Comparison of ENCODE assay signal across 22 mouse cellular contexts in genomic region chr17:83871354-83871753, GRCm38 (mm10). TPM values are rescaled to one million over a fixed set of nuclear protein-coding genes. Genes with fewer than 3 reads are reported as not detected.
A peak's percentile ranks its signal among the peaks of the same experiment; 100 is the strongest.
DNase-seq lines count a peak whose midpoint lies in the region; ATAC-seq lines count a peak whose summit lies in the region.
"Had no signal": no experiment of that assay in that cellular context is flagged by ENCODE, and none has a peak within 500 bp of the region (broad histone marks: within the 10 kb centered on the region; RNA-seq: fewer than 3 reads in every experiment).

No protein-coding gene starts in this region.

- no peaks in the 10 kb centered on the region for H3K36me3 ChIP-seq in liver, embryonic 13.5 days
- H3K36me3 ChIP-seq in splenic B cell, adult 2 months (ENCODE audit: control insufficient read depth, insufficient read depth, low read length, poor library complexity, severe bottlenecking) = no peaks in the 10 kb centered on the region
- H3K36me3 ChIP-seq in forebrain, embryonic 15.5 days = no peaks in the 10 kb centered on the region
- H3K36me3 ChIP-seq: embryonic facial prominence, embryonic 10.5 days; hindbrain, embryonic 12.5 days had no signal

- no peak overlapping the region for H3K27ac ChIP-seq in liver, embryonic 13.5 days
- H3K27ac ChIP-seq in forebrain, embryonic 15.5 days (replicated peaks) = no peak overlapping the region
- H3K27ac ChIP-seq: embryonic facial prominence, embryonic 10.5 days; forebrain, embryonic 13.5 days; hindbrain, embryonic 12.5 days; hindbrain, postnatal 0 days had no signal

- peak; percentile 11 for DNase-seq in liver, embryonic 13.5 days
- no peak for DNase-seq in liver
- peak; percentile 24 for DNase-seq in CD4-positive helper T cell, adult 2 months (ENCODE audit: low read depth, low spot score)
- peak; percentile 80 for DNase-seq in R1 (ENCODE audit: low read depth, low spot score)
- peak; percentile 50 for DNase-seq in splenic B cell, adult 2 months (ENCODE audit: low read depth, low spot score)
- no peak for DNase-seq in frontal cortex, postnatal 14 days (ENCODE audit: low spot score in 2 of 2)
- DNase-seq in gastrocnemius, postnatal 25 days = no peak
- DNase-seq: adrenal gland, adult 8-10 months; adrenal gland, postnatal 36 days; cerebellum, adult 2 months; cerebellum, postnatal 10 days; heart, postnatal 10 days; heart, postnatal 4 days; kidney, adult 2 months had no signal

- no peak overlapping the region for H3K4me3 ChIP-seq in liver, embryonic 13.5 days (replicated peaks)
- H3K4me3 ChIP-seq in forebrain, embryonic 15.5 days = no peak overlapping the region
- H3K4me3 ChIP-seq: embryonic facial prominence, embryonic 10.5 days; forebrain, embryonic 13.5 days; hindbrain, embryonic 12.5 days had no signal

- no peaks in the 10 kb centered on the region for H3K9me3 ChIP-seq in liver, embryonic 13.5 days (replicated peaks)
- no peaks in the 10 kb centered on the region for H3K9me3 ChIP-seq in forebrain, embryonic 15.5 days
- H3K9me3 ChIP-seq: hindbrain, embryonic 12.5 days had no signal

- H3K27me3 ChIP-seq in liver, embryonic 13.5 days = no peaks in the 10 kb centered on the region
- no peaks in the 10 kb centered on the region for H3K27me3 ChIP-seq in splenic B cell, adult 2 months (ENCODE audit: control insufficient read depth, insufficient read depth, low read length, poor library complexity, severe bottlenecking)
- no peaks in the 10 kb centered on the region for H3K27me3 ChIP-seq in forebrain, embryonic 15.5 days
- H3K27me3 ChIP-seq: forebrain, embryonic 13.5 days; hindbrain, embryonic 12.5 days; Patski had no signal

- H3K9ac ChIP-seq in liver, embryonic 13.5 days = no peak overlapping the region
- no peak overlapping the region for H3K9ac ChIP-seq in forebrain, embryonic 15.5 days (replicated peaks)
- H3K9ac ChIP-seq: forebrain, embryonic 13.5 days; hindbrain, embryonic 12.5 days had no signal

- WGBS in liver, embryonic 13.5 days (ENCODE audit: insufficient replicate concordance) = 60% methylated on average over 5 of the region's 5 CpGs
- WGBS in forebrain, embryonic 15.5 days = 80% methylated on average over 5 of the region's 5 CpGs

- peak; percentile 27; the same call in 1 of the 2 replicates for ATAC-seq in liver, embryonic 13.5 days (ENCODE audit: low read depth)
- no peak for ATAC-seq in forebrain, embryonic 15.5 days (replicated peaks)
- ATAC-seq: forebrain, embryonic 13.5 days; hindbrain, postnatal 0 days; intestine, embryonic 16.5 days; Patski had no signal

- H3K4me2 ChIP-seq in liver, embryonic 13.5 days = no peak overlapping the region
- H3K4me2 ChIP-seq in forebrain, embryonic 15.5 days (replicated peaks) = no peak overlapping the region
- H3K4me2 ChIP-seq: forebrain, embryonic 13.5 days; hindbrain, embryonic 12.5 days had no signal

- H3K4me1 ChIP-seq in liver, embryonic 13.5 days (replicated peaks) = no peaks in the 10 kb centered on the region
- no peaks in the 10 kb centered on the region; the same call in 1 of the 2 replicates for H3K4me1 ChIP-seq in forebrain, embryonic 15.5 days

RNA-seq across cellular contexts. Expression of gene Haao, which starts 23.6 kb away (rescaled TPM):
- 16.2 and 17.1 TPM in 2 replicates for polyA plus RNA-seq in liver, embryonic 13.5 days (2015; fragmentation: Nextera tagmentation; extraction: Ambion mirVana)
- not detected for total RNA-seq in gastrocnemius, postnatal 25 days (2021)
- 0.13 TPM in 1 of 2 replicates, not detected in the other for polyA plus RNA-seq in forebrain, embryonic 15.5 days (2015; fragmentation: Nextera tagmentation; extraction: Ambion mirVana)
- total RNA-seq: heart, postnatal 10 days had no signal
- polyA plus RNA-seq: embryonic facial prominence, embryonic 10.5 days; forebrain, embryonic 13.5 days; heart, embryonic 14.5 days; Patski had no signal

Comparison
In these comparisons a context has a peak if more than half of its experiments do, and no peak if none do; other contexts are left out.
1. DNase-seq: peak in liver, embryonic 13.5 days (single experiment), CD4-positive helper T cell, adult 2 months (single experiment), R1 (single experiment) and splenic B cell, adult 2 months (single experiment); none in liver (single experiment), frontal cortex, postnatal 14 days (0 of 2) and gastrocnemius, postnatal 25 days (single experiment).
2. RNA of gene Haao, which starts 23.6 kb away (polyA plus RNA-seq): 16.2 to 17.1 TPM in liver, embryonic 13.5 days; 0.13 TPM in forebrain, embryonic 15.5 days; every median in the first group is over 10 times any median in the second.